ENCODE assay signal across 7 mouse cellular contexts in the genomic region with DNA sequence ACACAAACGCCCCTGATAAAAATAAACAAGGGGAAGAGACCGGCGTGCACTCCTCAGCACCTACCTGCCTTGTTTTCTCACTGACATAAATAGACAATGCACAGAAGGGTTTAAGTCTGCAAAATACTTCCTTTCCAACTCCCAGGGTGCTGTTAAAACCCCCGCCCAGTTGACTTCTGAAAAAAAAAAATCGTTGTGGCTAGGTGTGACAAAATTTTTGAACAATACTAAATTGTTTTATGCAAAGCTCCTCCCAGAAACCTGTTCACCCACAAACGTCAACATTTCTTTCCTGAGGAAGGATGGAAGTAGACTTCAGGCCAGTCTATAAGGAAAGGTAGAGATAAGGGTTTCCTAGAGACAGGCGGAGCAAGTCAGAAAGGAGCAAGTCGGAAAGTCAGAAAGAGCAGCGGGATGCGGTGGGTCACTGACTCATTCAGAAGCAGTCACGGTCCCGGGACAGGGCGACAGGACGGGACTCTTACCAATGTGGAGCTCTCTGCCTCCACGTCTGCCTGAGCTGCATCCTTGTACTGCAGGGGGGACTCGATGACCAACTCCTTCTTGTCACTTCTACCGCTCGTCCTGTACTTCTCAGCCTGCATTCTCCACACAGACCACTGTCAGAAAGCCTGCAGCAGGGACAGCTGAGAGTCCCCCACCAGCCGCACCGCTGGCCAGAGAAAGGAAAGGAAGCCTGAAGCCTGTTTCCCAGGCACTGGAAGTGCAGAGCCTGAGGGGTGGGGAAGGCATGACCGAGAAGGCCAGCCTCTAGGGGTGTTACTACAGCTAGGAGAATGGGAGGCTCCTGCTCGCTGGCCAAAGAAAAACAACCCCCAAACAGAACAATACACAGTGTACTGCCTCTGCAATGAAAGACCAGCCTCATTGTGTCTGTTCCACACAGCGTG.
DNase-seq lines count a peak whose midpoint lies in the region; ATAC-seq and TF ChIP-seq lines count a peak whose summit lies in the region.

No protein-coding gene starts in this region.

- H3K27ac ChIP-seq in intestine, postnatal 0 days (ENCODE audit: low read depth, low read length): 0 out of 2 replicates have a peak overlapping the region, but pooled peaks have one; percentile 0
- H3K27ac ChIP-seq in limb, embryonic 10.5 days: peak overlapping the region; percentile 51; the same call in 1 of the 2 replicates
- peak overlapping the region; percentile 88 for H3K27ac ChIP-seq in stomach, embryonic 16.5 days (ENCODE audit: low read length)

- peak overlapping the region; percentile 38; the same call in 1 of the 2 replicates for H3K9ac ChIP-seq in intestine, postnatal 0 days (ENCODE audit: low read depth, low read length)
- peak overlapping the region; percentile 70 for H3K9ac ChIP-seq in stomach, embryonic 16.5 days (ENCODE audit: low read length)

- peak; percentile 22; the same call in 1 of the 2 replicates for TF ChIP-seq CTCF in intestine, postnatal 0 days (IDR thresholded peaks at IDR 0.05; ENCODE audit: low read depth)

- no peaks in the 10 kb centered on the region; the same call in 1 of the 2 replicates for H3K4me1 ChIP-seq in intestine, postnatal 0 days (replicated peaks; ENCODE audit: control insufficient read depth, insufficient read depth, low read length)
- H3K4me1 ChIP-seq in limb, embryonic 10.5 days: peaks cover 26% of the 10 kb centered on the region
- peaks cover 21% of the 10 kb centered on the region for H3K4me1 ChIP-seq in stomach, embryonic 16.5 days (ENCODE audit: control insufficient read depth, insufficient read depth, low read length)

- H3K9me3 ChIP-seq in intestine, postnatal 0 days (ENCODE audit: control insufficient read depth): no peaks in the 10 kb centered on the region
- H3K9me3 ChIP-seq in limb, embryonic 10.5 days (replicated peaks): no peaks in the 10 kb centered on the region
- H3K9me3 ChIP-seq in stomach, embryonic 16.5 days (replicated peaks; ENCODE audit: control insufficient read depth, low read length): no peaks in the 10 kb centered on the region

- H3K4me3 ChIP-seq in intestine, postnatal 0 days (ENCODE audit: low read depth, low read length): peak overlapping the region; percentile 34
- H3K4me3 ChIP-seq in limb, embryonic 10.5 days: peak overlapping the region; percentile 39
- H3K4me3 ChIP-seq in stomach, embryonic 16.5 days (replicated peaks; ENCODE audit: low read length): peak overlapping the region; percentile 49

- ATAC-seq in intestine, postnatal 0 days: no peak; the same call in 1 of the 2 replicates
- ATAC-seq in stomach, embryonic 16.5 days (ENCODE audit: insufficient read depth, low FRiP score): peak; percentile 74

- DNase-seq in adipocyte (ENCODE audit: low spot score): peak; percentile 39
- DNase-seq in embryo, embryonic 9.5 days (ENCODE audit: extremely low spot score): peak; percentile 66
- peak; percentile 85 to 91 for DNase-seq in heart, adult 18-20 months
- peak; percentile 38 for DNase-seq in limb, embryonic 10.5 days (ENCODE audit: low spot score)
- peak; percentile 69 for DNase-seq in mesoderm, embryonic 11.5 days (ENCODE audit: low read depth, low spot score)

- WGBS in intestine, postnatal 0 days: 12% methylated on average over 23 of the region's 23 CpGs
- 18% methylated on average over 23 of the region's 23 CpGs for WGBS in limb, embryonic 10.5 days
- 9% methylated on average over 23 of the region's 23 CpGs for WGBS in stomach, embryonic 16.5 days

- H3K27me3 ChIP-seq in intestine, postnatal 0 days (replicated peaks; ENCODE audit: control insufficient read depth, insufficient read depth, low read length): no peaks in the 10 kb centered on the region
- peaks cover 3% of the 10 kb centered on the region; the same call in 1 of the 2 replicates for H3K27me3 ChIP-seq in limb, embryonic 10.5 days (ENCODE audit: low read depth, poor library complexity, severe bottlenecking)
- H3K27me3 ChIP-seq in stomach, embryonic 16.5 days (ENCODE audit: control insufficient read depth, insufficient read depth, low read length): no peaks in the 10 kb centered on the region

- H3K4me2 ChIP-seq in intestine, postnatal 0 days (replicated peaks; ENCODE audit: low read depth): peak overlapping the region; percentile 60
- peak overlapping the region; percentile 50 for H3K4me2 ChIP-seq in stomach, embryonic 16.5 days (ENCODE audit: low read depth, low read length)

- no peaks in the 10 kb centered on the region for H3K36me3 ChIP-seq in intestine, postnatal 0 days (ENCODE audit: control insufficient read depth, insufficient read depth)
- no peaks in the 10 kb centered on the region for H3K36me3 ChIP-seq in limb, embryonic 10.5 days
- H3K36me3 ChIP-seq in stomach, embryonic 16.5 days (ENCODE audit: control insufficient read depth, insufficient read depth, low read length): no peaks in the 10 kb centered on the region

Comparison
In these comparisons a context has a peak if more than half of its experiments do, and no peak if none do; other contexts are left out.
1. DNase-seq: peak in every context shown above with its lines; median percentile 88 in heart, adult 18-20 months; 69 in mesoderm, embryonic 11.5 days; 66 in embryo, embryonic 9.5 days; 39 in adipocyte; 38 in limb, embryonic 10.5 days.
2. H3K27ac ChIP-seq: peak in every context shown above with its lines; median percentile 88 in stomach, embryonic 16.5 days; 51 in limb, embryonic 10.5 days; 0 in intestine, postnatal 0 days.